Mouse (Mus musculus): Measurements from ENCODE around the gene Pip5k1c.
A peak's percentile ranks its signal among the peaks of the same experiment; 100 is the strongest.

Pip5k1c gene

GRCm38 (mm10) chr10:81284719-81285118 lies 8.0 kb upstream of the Pip5k1c start:
- DNase-seq, result no peak

- DNase-seq, result peak; percentile 94 to 95
Observed at GRCm38 (mm10) chr10:81285694-81286450, 6.9 kb upstream of the Pip5k1c start.

GRCm38 (mm10) chr10:81286586-81286985 lies 6.2 kb upstream of the Pip5k1c start:
- peak; percentile 58 to 64 for DNase-seq

GRCm38 (mm10) chr10:81287513-81288157 lies 5.1 kb upstream of the Pip5k1c start:
- peak; percentile 90 to 92 for DNase-seq

- peak; percentile 74 to 76 for DNase-seq
Observed at GRCm38 (mm10) chr10:81288601-81289000, 4.2 kb upstream of the Pip5k1c start.

GRCm38 (mm10) chr10:81289278-81289677 lies 3.5 kb upstream of the Pip5k1c start:
- DNase-seq, result peak; percentile 77 to 78

- no peak for DNase-seq
Observed at GRCm38 (mm10) chr10:81289811-81290210, 3.0 kb upstream of the Pip5k1c start.

GRCm38 (mm10) chr10:81290698-81291460 lies 1.9 kb upstream of the Pip5k1c start:
- peak in 1 of 2 experiments; percentile 15 for DNase-seq

- peak in 1 of 2 experiments; percentile 35 for DNase-seq
Observed at GRCm38 (mm10) chr10:81291511-81292104, 1.2 kb upstream of the Pip5k1c start, which contains the start of gene Tjp3. Tjp3 (minus strand) TSS chr10:81291581.

GRCm38 (mm10) chr10:81293334-81294030 lies 719 bp downstream of the Pip5k1c start:
- DNase-seq, result no peak

GRCm38 (mm10) chr10:81294442-81294841 lies 1.7 kb downstream of the Pip5k1c start:
- no peak for DNase-seq

GRCm38 (mm10) chr10:81295185-81295584 lies 2.4 kb downstream of the Pip5k1c start:
- DNase-seq, result no peak

GRCm38 (mm10) chr10:81297246-81297645 lies 4.5 kb downstream of the Pip5k1c start:
- peak; percentile 78 for DNase-seq

- peak; percentile 83 to 86 for DNase-seq
Observed at GRCm38 (mm10) chr10:81297845-81298244, 5.1 kb downstream of the Pip5k1c start.

- DNase-seq, result peak; percentile 79 to 83
Observed at GRCm38 (mm10) chr10:81298369-81299100, 5.8 kb downstream of the Pip5k1c start.

GRCm38 (mm10) chr10:81299585-81300351 lies 7.0 kb downstream of the Pip5k1c start:
- no peak for DNase-seq

- DNase-seq, result no peak
Observed at GRCm38 (mm10) chr10:81300352-81300907, 7.7 kb downstream of the Pip5k1c start.

GRCm38 (mm10) chr10:81301321-81301720 lies 8.6 kb downstream of the Pip5k1c start:
- peak; percentile 50 to 55 for DNase-seq

- no peak for DNase-seq
Observed at GRCm38 (mm10) chr10:81302288-81302687, 9.5 kb downstream of the Pip5k1c start.

GRCm38 (mm10) chr10:81302781-81303218 lies 10.0 kb downstream of the Pip5k1c start:
- DNase-seq, result no peak

All from B cell, adult 2 months (primary cell).